Mouse (Mus musculus): ENCODE results near the gene Shb. TPM values are rescaled to one million over a fixed set of nuclear protein-coding genes. Genes with fewer than 3 reads are reported as not detected.

Gene Shb
- polyA plus RNA-seq, 1 experiment from 2014 or later, result 8.2 TPM

GRCm38 (mm10) chr4:45550970-45551369, 18.7 kb upstream of the Shb start:
- H3K4me2 ChIP-seq (ENCODE audit: low read depth, low read length, severe bottlenecking), result no peak overlapping the region

GRCm38 (mm10) chr4:45549514-45549913, 17.2 kb upstream of the Shb start:
- Histone ChIP-seq H3K4me1 (replicated peaks; ENCODE audit: control insufficient read depth, insufficient read depth, low read length) (peaks cover 6% of the 10 kb centered on the region; the same call in 1 of the 2 replicates), H3K4me3 (ENCODE audit: low read depth, low read length) (no peak overlapping the region), H3K27ac (ENCODE audit: low read depth, low read length) (no peak overlapping the region), H3K9ac (ENCODE audit: low read length) (no peak overlapping the region), H3K27me3 (ENCODE audit: control insufficient read depth, insufficient read depth, low read length) (no peaks in the 10 kb centered on the region), H3K9me3 (ENCODE audit: control insufficient read depth, low read length) (no peaks in the 10 kb centered on the region), H3K36me3 (ENCODE audit: control insufficient read depth, insufficient read depth, low read length) (no peaks in the 10 kb centered on the region), H3K4me2 (ENCODE audit: low read depth, low read length, severe bottlenecking) (no peak overlapping the region)
- DNase-seq (ENCODE audit: low spot score) (peak; percentile 54), ATAC-seq (replicated peaks; ENCODE audit: low FRiP score) (no peak)
- WGBS, result 77% methylated on average over 5 of the region's 5 CpGs

More at GRCm38 (mm10) chr4:45550970-45551369, 18.7 kb upstream of the Shb start:
- no peak overlapping the region for H3K27ac ChIP-seq (ENCODE audit: low read depth, low read length)
- ATAC-seq (replicated peaks; ENCODE audit: low FRiP score) (0 out of 2 replicates have a peak, but pooled peaks have one; percentile 36), DNase-seq (ENCODE audit: low spot score) (peak; percentile 55)
- H3K4me3 ChIP-seq (ENCODE audit: low read depth, low read length), result no peak overlapping the region
- WGBS, result 18% methylated on average over 2 of the region's 2 CpGs
- peaks cover 6% of the 10 kb centered on the region; the same call in 1 of the 2 replicates for H3K4me1 ChIP-seq (replicated peaks; ENCODE audit: control insufficient read depth, insufficient read depth, low read length)
- no peaks in the 10 kb centered on the region for H3K27me3 ChIP-seq (ENCODE audit: control insufficient read depth, insufficient read depth, low read length)
- H3K36me3 ChIP-seq (ENCODE audit: control insufficient read depth, insufficient read depth, low read length), result no peaks in the 10 kb centered on the region
- no peaks in the 10 kb centered on the region for H3K9me3 ChIP-seq (ENCODE audit: control insufficient read depth, low read length)
- H3K9ac ChIP-seq (ENCODE audit: low read length), result no peak overlapping the region

GRCm38 (mm10) chr4:45545851-45546250, 13.6 kb upstream of the Shb start:
- DNase-seq (ENCODE audit: low spot score), result no peak
- Histone ChIP-seq H3K36me3 (ENCODE audit: control insufficient read depth, insufficient read depth, low read length) (no peaks in the 10 kb centered on the region), H3K27me3 (ENCODE audit: control insufficient read depth, insufficient read depth, low read length) (no peaks in the 10 kb centered on the region), H3K9ac (ENCODE audit: low read length) (no peak overlapping the region), H3K9me3 (ENCODE audit: control insufficient read depth, low read length) (no peaks in the 10 kb centered on the region), H3K27ac (ENCODE audit: low read depth, low read length) (no peak overlapping the region), H3K4me1 (replicated peaks; ENCODE audit: control insufficient read depth, insufficient read depth, low read length) (peaks cover 2% of the 10 kb centered on the region; the same call in 1 of the 2 replicates), H3K4me2 (ENCODE audit: low read depth, low read length, severe bottlenecking) (no peak overlapping the region), H3K4me3 (ENCODE audit: low read depth, low read length) (no peak overlapping the region)
- WGBS, result 60% methylated on average over 8 of the region's 8 CpGs
- no peak for ATAC-seq (replicated peaks; ENCODE audit: low FRiP score)

- Histone ChIP-seq H3K4me3 (ENCODE audit: low read depth, low read length) (no peak overlapping the region), H3K9me3 (ENCODE audit: control insufficient read depth, low read length) (no peaks in the 10 kb centered on the region), H3K27ac (ENCODE audit: low read depth, low read length) (no peak overlapping the region), H3K36me3 (ENCODE audit: control insufficient read depth, insufficient read depth, low read length) (no peaks in the 10 kb centered on the region), H3K9ac (ENCODE audit: low read length) (no peak overlapping the region), H3K27me3 (ENCODE audit: control insufficient read depth, insufficient read depth, low read length) (no peaks in the 10 kb centered on the region), H3K4me2 (ENCODE audit: low read depth, low read length, severe bottlenecking) (no peak overlapping the region), H3K4me1 (replicated peaks; ENCODE audit: control insufficient read depth, insufficient read depth, low read length) (peaks cover 6% of the 10 kb centered on the region; the same call in 1 of the 2 replicates)
- ATAC-seq (replicated peaks; ENCODE audit: low FRiP score) (no peak), DNase-seq (ENCODE audit: low spot score) (no peak)
- WGBS, result 96% methylated on average over 3 of the region's 3 CpGs
These were observed 11.3 kb upstream of the Shb start for GRCm38 (mm10) chr4:45543481-45544051.

- H3K9ac ChIP-seq (ENCODE audit: low read length), result 0 out of 2 replicates have a peak overlapping the region, but pooled peaks have one; percentile 8
- DNase-seq (ENCODE audit: low spot score) (no peak), ATAC-seq (replicated peaks; ENCODE audit: low FRiP score) (no peak)
- H3K4me2 ChIP-seq (ENCODE audit: low read depth, low read length, severe bottlenecking), result no peak overlapping the region
- H3K27ac ChIP-seq (ENCODE audit: low read depth, low read length), result no peak overlapping the region
- no peak overlapping the region for H3K4me3 ChIP-seq (ENCODE audit: low read depth, low read length)
- no peaks in the 10 kb centered on the region for H3K9me3 ChIP-seq (ENCODE audit: control insufficient read depth, low read length)
- no peaks in the 10 kb centered on the region for H3K27me3 ChIP-seq (ENCODE audit: control insufficient read depth, insufficient read depth, low read length)
- H3K4me1 ChIP-seq (replicated peaks; ENCODE audit: control insufficient read depth, insufficient read depth, low read length), result peaks cover 6% of the 10 kb centered on the region; the same call in 1 of the 2 replicates
- H3K36me3 ChIP-seq (ENCODE audit: control insufficient read depth, insufficient read depth, low read length), result no peaks in the 10 kb centered on the region
- 55% methylated on average over 15 of the region's 15 CpGs for WGBS
These were observed 8.1 kb upstream of the Shb start for GRCm38 (mm10) chr4:45540151-45540933.

GRCm38 (mm10) chr4:45539187-45539586, 6.9 kb upstream of the Shb start:
- no peak for DNase-seq (ENCODE audit: low spot score)
- H3K9ac ChIP-seq (ENCODE audit: low read length), result no peak overlapping the region
- H3K4me1 ChIP-seq (replicated peaks; ENCODE audit: control insufficient read depth, insufficient read depth, low read length), result peaks cover 6% of the 10 kb centered on the region; the same call in 1 of the 2 replicates
- H3K9me3 ChIP-seq (ENCODE audit: control insufficient read depth, low read length), result no peaks in the 10 kb centered on the region
- H3K4me3 ChIP-seq (ENCODE audit: low read depth, low read length), result no peak overlapping the region
- H3K27me3 ChIP-seq (ENCODE audit: control insufficient read depth, insufficient read depth, low read length), result no peaks in the 10 kb centered on the region
- no peaks in the 10 kb centered on the region for H3K36me3 ChIP-seq (ENCODE audit: control insufficient read depth, insufficient read depth, low read length)
- no peak overlapping the region for H3K4me2 ChIP-seq (ENCODE audit: low read depth, low read length, severe bottlenecking)
- ATAC-seq (replicated peaks; ENCODE audit: low FRiP score), result no peak
- H3K27ac ChIP-seq (ENCODE audit: low read depth, low read length), result no peak overlapping the region

- Histone ChIP-seq H3K4me3 (ENCODE audit: low read depth, low read length) (no peak overlapping the region), H3K27me3 (ENCODE audit: control insufficient read depth, insufficient read depth, low read length) (no peaks in the 10 kb centered on the region), H3K4me1 (replicated peaks; ENCODE audit: control insufficient read depth, insufficient read depth, low read length) (peaks cover 7% of the 10 kb centered on the region; the same call in 1 of the 2 replicates), H3K9me3 (ENCODE audit: control insufficient read depth, low read length) (no peaks in the 10 kb centered on the region), H3K36me3 (ENCODE audit: control insufficient read depth, insufficient read depth, low read length) (no peaks in the 10 kb centered on the region), H3K27ac (ENCODE audit: low read depth, low read length) (no peak overlapping the region), H3K9ac (ENCODE audit: low read length) (no peak overlapping the region), H3K4me2 (ENCODE audit: low read depth, low read length, severe bottlenecking) (no peak overlapping the region)
- DNase-seq (ENCODE audit: low spot score) (no peak), ATAC-seq (replicated peaks; ENCODE audit: low FRiP score) (no peak)
- WGBS, result 55% methylated on average over 1 of the region's 1 CpGs
These were observed 1.2 kb upstream of the Shb start for GRCm38 (mm10) chr4:45533436-45533940.

GRCm38 (mm10) chr4:45530662-45531542, 1.4 kb downstream of the Shb start:
- peak; percentile 88 for ATAC-seq (replicated peaks; ENCODE audit: low FRiP score)
- peaks cover 15% of the 10 kb centered on the region for H3K4me1 ChIP-seq (replicated peaks; ENCODE audit: control insufficient read depth, insufficient read depth, low read length)
- H3K27me3 ChIP-seq (ENCODE audit: control insufficient read depth, insufficient read depth, low read length), result no peaks in the 10 kb centered on the region

More at GRCm38 (mm10) chr4:45530662-45531542, 1.4 kb downstream of the Shb start:
- Histone ChIP-seq H3K9ac (ENCODE audit: low read length) (peak overlapping the region; percentile 82), H3K27ac (ENCODE audit: low read depth, low read length) (peak overlapping the region; percentile 66), H3K4me3 (ENCODE audit: low read depth, low read length) (peak overlapping the region; percentile 72), H3K36me3 (ENCODE audit: control insufficient read depth, insufficient read depth, low read length) (no peaks in the 10 kb centered on the region), H3K9me3 (ENCODE audit: control insufficient read depth, low read length) (no peaks in the 10 kb centered on the region), H3K4me2 (ENCODE audit: low read depth, low read length, severe bottlenecking) (peak overlapping the region; percentile 95)
- WGBS, result under 1% methylated on average over 48 of the region's 68 CpGs
- peak; percentile 100 for DNase-seq (ENCODE audit: low spot score)

Data from forebrain, embryonic 11.5 days (tissue).